Mouse (Mus musculus): ENCODE results near the gene Zbtb17.

DNA sequence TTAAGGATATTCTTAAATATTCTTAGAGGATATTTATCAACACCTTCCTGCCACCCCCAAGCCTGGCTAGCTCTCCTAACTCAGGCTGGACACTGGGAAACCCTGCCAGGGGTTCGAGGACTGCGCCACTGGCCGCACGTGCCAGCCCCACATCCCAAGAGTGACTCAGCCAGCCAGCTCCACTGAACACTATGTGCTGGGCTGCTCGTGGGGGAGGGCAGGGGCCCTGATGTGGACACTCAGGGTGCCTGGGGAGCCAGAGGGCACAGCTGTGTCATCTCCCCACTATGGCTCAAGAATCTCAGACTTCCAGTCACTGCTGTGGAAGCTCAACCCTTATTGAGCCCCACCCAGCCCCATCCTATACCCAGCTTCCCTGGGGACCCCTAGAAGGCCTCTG lies 21.2 kb upstream of the Zbtb17 start:
- TF ChIP-seq ZNF384 (IDR thresholded peaks at IDR 0.05; ENCODE audit: low read depth, low read length) (no peak), CHD2 (IDR thresholded peaks at IDR 0.05; ENCODE audit: low read depth, low read length) (no peak), HCFC1 (IDR thresholded peaks at IDR 0.05; ENCODE audit: borderline replicate concordance, insufficient read depth, low read length) (no peak), ZC3H11A (IDR thresholded peaks at IDR 0.05; ENCODE audit: borderline replicate concordance, low read depth, low read length) (no peak)
